Mouse (Mus musculus) bone marrow macrophage, adult 2 months (primary cell): ENCODE results near the gene Fndc3b.

Experiments
- CTCF ChIP-seq: IDR thresholded peaks from 2 replicates; pipeline ENCODE4 v1.5.1; 2012; ENCODE audit warnings: low read depth, mild to moderate bottlenecking, low read length, moderate library complexity
- POLR2A ChIP-seq: IDR thresholded peaks from 2 replicates; pipeline ENCODE4 v1.6.1; 2012; ENCODE audit warnings: mild to moderate bottlenecking, low read depth, low read length, borderline replicate concordance

- TF ChIP-seq POLR2A (no peak), CTCF (no peak)
Observed at GRCm38 (mm10) chr3:27629716-27630115, 81.4 kb downstream of the Fndc3b start.
